Mouse (Mus musculus) kidney, adult 2 months (tissue): ENCODE results near the gene 1810043G02Rik. TPM values are rescaled to one million over a fixed set of nuclear protein-coding genes. Genes with fewer than 3 reads are reported as not detected.
A peak's percentile ranks its signal among the peaks of the same experiment; 100 is the strongest.

Experiments used
- DNase-seq: peaks from one replicate; pipeline ENCODE4 v3.0.0; 2021
- H3K27ac ChIP-seq: fragments of 200-500 bp; 2 replicates; pipeline ENCODE4 v1.5.1; 2012; ENCODE audit warnings: low read depth, low read length, control low read depth, inconsistent platforms; ENCODE audit not compliant: insufficient read depth
- H3K27me3 ChIP-seq: fragments of 200-500 bp; replicated peaks from 2 replicates; pipeline ENCODE4 v1.6.1; 2012; ENCODE audit warnings: mild to moderate bottlenecking, moderate library complexity, low read length, inconsistent platforms; ENCODE audit not compliant: control insufficient read depth, insufficient read depth
- H3K36me3 ChIP-seq: fragments of 200-500 bp; 2 replicates; pipeline ENCODE4 v1.6.1; 2012; ENCODE audit warnings: mild to moderate bottlenecking, moderate library complexity, low read length, inconsistent platforms; ENCODE audit not compliant: control insufficient read depth, insufficient read depth
- H3K4me1 ChIP-seq: fragments of 200-500 bp; 2 replicates; pipeline ENCODE4 v1.6.1; 2011; ENCODE audit warnings: low read length; ENCODE audit not compliant: control insufficient read depth, insufficient read depth
- H3K4me3 ChIP-seq: fragments of 200-500 bp; 2 replicates; pipeline ENCODE4 v1.5.1; 2011; ENCODE audit warnings: mild to moderate bottlenecking, low read depth, low read length, control low read depth; ENCODE audit not compliant: insufficient read depth
- CTCF ChIP-seq: fragments of 200-500 bp; conservative IDR thresholded peaks from 2 replicates; pipeline ENCODE4 v1.5.1; 2011; ENCODE audit warnings: low read depth, mild to moderate bottlenecking, control low read depth, low read length, moderate library complexity, mixed read lengths; ENCODE audit not compliant: insufficient read depth, insufficient read length
- POLR2A ChIP-seq: fragments of 200-500 bp; IDR thresholded peaks from one replicate; pipeline ENCODE4 v1.6.1; 2011; ENCODE audit warnings: low read depth, low read length, control low read depth
- WGBS: fragments of 180-500 bp; shearing (Covaris S2); methylation state at CpG from one replicate; pipeline ENCODE4 v1.1.7; 2018; 5-methylcytosine and 5-hydroxymethylcytosine counted together
- polyA plus RNA-seq: library from polyadenylated mRNA; depleted of rRNA; stranded (reverse); fragments of >200 nt; gene quantifications from 2 replicates; pipeline ENCODE4 v1.2.3, GENCODE M21; 2012

Gene 1810043G02Rik
- polyA plus RNA-seq, 1 experiment, result 60.5 TPM

DNA sequence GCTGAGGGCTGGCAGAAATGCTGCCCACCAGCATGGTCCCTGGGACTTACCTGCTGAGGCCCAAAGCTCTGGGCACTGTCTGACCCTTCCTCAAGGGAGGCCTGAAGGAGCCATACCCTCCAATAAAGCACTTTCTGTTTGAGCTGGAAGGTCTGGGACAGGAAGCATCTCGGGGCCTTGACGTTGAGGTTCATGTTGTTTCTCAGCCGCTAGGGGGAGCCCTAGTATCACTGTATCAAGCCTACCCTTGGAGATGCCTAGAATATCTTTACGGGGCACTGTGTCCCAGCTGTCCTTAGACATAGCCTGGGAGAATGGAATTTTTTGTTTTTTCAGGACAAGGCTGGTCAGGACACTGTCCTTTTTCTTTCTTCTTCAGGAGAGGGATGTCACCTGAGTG lies 6.3 kb downstream of the 1810043G02Rik start:
- H3K4me1 ChIP-seq, result no peaks in the 10 kb centered on the region
- H3K27me3 ChIP-seq, result no peaks in the 10 kb centered on the region
- no peaks in the 10 kb centered on the region for H3K36me3 ChIP-seq
- no peak overlapping the region for H3K4me3 ChIP-seq
- WGBS, result 0% methylated on average over 4 of the region's 4 CpGs
- TF ChIP-seq POLR2A (no peak), CTCF (peak; percentile 92)
- DNase-seq, result peak; percentile 80
- H3K27ac ChIP-seq, result no peak overlapping the region

DNA sequence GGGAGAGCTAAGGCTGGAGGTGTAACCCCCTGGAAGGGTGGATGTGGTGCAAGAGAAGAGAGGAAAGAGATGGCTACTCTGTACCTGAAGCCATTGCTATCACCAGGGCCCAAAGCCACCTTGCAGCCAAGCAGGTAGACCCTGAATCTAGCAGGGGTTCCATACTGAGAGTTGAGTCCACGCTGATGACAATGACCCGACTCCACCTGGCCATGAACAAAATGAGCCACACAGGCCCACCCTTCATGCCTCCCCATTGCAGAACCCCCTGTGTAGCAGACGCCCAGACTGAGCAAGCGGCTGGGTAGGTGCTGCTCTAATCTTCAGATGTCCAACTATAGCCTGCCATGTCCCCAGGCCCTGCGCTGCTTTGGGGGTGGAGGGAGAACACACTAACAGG lies 7.5 kb downstream of the 1810043G02Rik start:
- H3K27me3 ChIP-seq, result no peaks in the 10 kb centered on the region
- no peak for DNase-seq
- TF ChIP-seq POLR2A (no peak), CTCF (no peak)
- H3K27ac ChIP-seq, result no peak overlapping the region
- 87% methylated on average over 5 of the region's 5 CpGs for WGBS
- H3K4me3 ChIP-seq, result no peak overlapping the region
- no peaks in the 10 kb centered on the region for H3K4me1 ChIP-seq
- H3K36me3 ChIP-seq, result no peaks in the 10 kb centered on the region

DNA sequence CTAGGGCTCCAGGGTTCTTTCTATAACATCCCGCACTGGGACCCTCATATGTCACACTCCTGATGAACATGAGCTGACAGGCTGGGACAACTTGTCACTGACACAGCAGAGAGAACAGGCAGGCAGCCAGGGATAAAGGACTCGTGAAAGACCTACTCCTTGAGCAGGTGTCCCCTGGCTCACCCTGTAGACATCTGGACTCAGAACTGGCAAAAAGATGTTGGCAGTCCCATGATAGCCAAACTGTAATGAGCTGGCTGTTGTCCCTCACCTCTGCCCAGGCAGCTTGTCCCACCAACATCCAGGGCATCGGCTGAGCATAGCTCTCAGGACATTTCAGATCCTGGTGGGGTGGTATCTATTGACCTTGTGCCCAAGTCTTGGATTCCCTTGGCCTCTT lies 17.3 kb downstream of the 1810043G02Rik start:
- TF ChIP-seq POLR2A, result no peak
- no peak for TF ChIP-seq CTCF
- no peaks in the 10 kb centered on the region for H3K36me3 ChIP-seq
- no peak overlapping the region for H3K4me3 ChIP-seq
- no peak overlapping the region for H3K27ac ChIP-seq
- 91% methylated on average over 3 of the region's 3 CpGs for WGBS
- no peak for DNase-seq
- no peaks in the 10 kb centered on the region for H3K27me3 ChIP-seq
- H3K4me1 ChIP-seq, result no peaks in the 10 kb centered on the region

GRCm38 (mm10) chr10:78000200-78000599 lies 21.9 kb downstream of the 1810043G02Rik start:
- Histone ChIP-seq H3K36me3 (no peaks in the 10 kb centered on the region), H3K4me3 (no peak overlapping the region), H3K27me3 (no peaks in the 10 kb centered on the region), H3K27ac (no peak overlapping the region), H3K4me1 (no peaks in the 10 kb centered on the region)
- WGBS, result 91% methylated on average over 5 of the region's 5 CpGs
- no peak for DNase-seq
- no peak for TF ChIP-seq CTCF
- no peak for TF ChIP-seq POLR2A

DNA sequence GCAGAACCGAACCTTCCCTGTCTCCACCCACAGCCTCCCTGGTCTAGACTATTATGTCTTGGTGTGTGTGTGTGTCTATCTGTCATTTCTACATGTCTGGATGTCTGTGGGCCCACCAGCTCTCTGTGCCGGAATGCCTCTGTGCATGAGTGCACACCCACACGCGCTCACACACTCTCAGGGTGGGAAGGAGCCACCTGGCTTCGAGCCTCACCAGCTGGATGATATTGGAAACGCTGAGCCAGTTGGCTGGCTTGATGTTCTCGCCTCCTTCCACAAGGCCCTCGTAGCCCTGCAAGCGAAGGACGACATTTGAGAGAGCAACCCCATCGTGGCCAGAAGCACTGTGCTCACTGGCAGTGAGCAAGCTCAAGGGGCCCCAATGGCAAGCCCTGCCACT lies 23.5 kb downstream of the 1810043G02Rik start:
- no peak for DNase-seq
- H3K27ac ChIP-seq, result no peak overlapping the region
- no peaks in the 10 kb centered on the region for H3K36me3 ChIP-seq
- H3K4me1 ChIP-seq, result peaks cover 5% of the 10 kb centered on the region; the same call in 1 of the 2 replicates
- H3K27me3 ChIP-seq, result no peaks in the 10 kb centered on the region
- TF ChIP-seq POLR2A (no peak), CTCF (no peak)
- WGBS, result 61% methylated on average over 11 of the region's 11 CpGs
- no peak overlapping the region for H3K4me3 ChIP-seq

- DNase-seq, result no peak
- no peaks in the 10 kb centered on the region for H3K27me3 ChIP-seq
- no peak for TF ChIP-seq CTCF
- 95% methylated on average over 2 of the region's 2 CpGs for WGBS
- H3K36me3 ChIP-seq, result no peaks in the 10 kb centered on the region
- peaks cover 9% of the 10 kb centered on the region; the same call in 1 of the 2 replicates for H3K4me1 ChIP-seq
- H3K27ac ChIP-seq, result no peak overlapping the region
- H3K4me3 ChIP-seq, result no peak overlapping the region
These were observed 24.0 kb downstream of the 1810043G02Rik start for GRCm38 (mm10) chr10:78002316-78002715.

GRCm38 (mm10) chr10:78004479-78005100 lies 26.3 kb downstream of the 1810043G02Rik start:
- H3K36me3 ChIP-seq, result no peaks in the 10 kb centered on the region
- TF ChIP-seq POLR2A (no peak), CTCF (no peak)
- 95% methylated on average over 3 of the region's 3 CpGs for WGBS
- DNase-seq, result no peak
- no peaks in the 10 kb centered on the region for H3K27me3 ChIP-seq
- no peak overlapping the region for H3K27ac ChIP-seq
- peaks cover 20% of the 10 kb centered on the region; the same call in 1 of the 2 replicates for H3K4me1 ChIP-seq
- no peak overlapping the region for H3K4me3 ChIP-seq

GRCm38 (mm10) chr10:78005791-78006438 lies 27.6 kb downstream of the 1810043G02Rik start:
- H3K27ac ChIP-seq, result no peak overlapping the region
- WGBS, result 73% methylated on average over 4 of the region's 4 CpGs
- no peaks in the 10 kb centered on the region for H3K27me3 ChIP-seq
- no peak for TF ChIP-seq CTCF
- TF ChIP-seq POLR2A, result no peak
- no peaks in the 10 kb centered on the region for H3K36me3 ChIP-seq
- DNase-seq, result peak; percentile 29
- no peak overlapping the region for H3K4me3 ChIP-seq
- peaks cover 20% of the 10 kb centered on the region; the same call in 1 of the 2 replicates for H3K4me1 ChIP-seq
